Mouse (Mus musculus) bone marrow macrophage, adult 2 months (primary cell): ENCODE measurements around the gene Il2ra. TPM values are rescaled to one million over a fixed set of nuclear protein-coding genes. Genes with fewer than 3 reads are reported as not detected.

Experiments
- H3K27ac ChIP-seq: 2 replicates; pipeline ENCODE4 v1.5.1; 2012; ENCODE audit warnings: low read depth, low read length; ENCODE audit not compliant: insufficient read depth
- H3K4me1 ChIP-seq: 2 replicates; pipeline ENCODE4 v1.6.1; 2012; ENCODE audit warnings: low read length; ENCODE audit not compliant: control insufficient read depth, insufficient read depth
- H3K4me3 ChIP-seq: 2 replicates; pipeline ENCODE4 v1.5.1; 2012; ENCODE audit warnings: mild to moderate bottlenecking, low read length, moderate library complexity; ENCODE audit not compliant: insufficient read depth
- CTCF ChIP-seq: IDR thresholded peaks from 2 replicates; pipeline ENCODE4 v1.5.1; 2012; ENCODE audit warnings: low read depth, mild to moderate bottlenecking, low read length, moderate library complexity
- POLR2A ChIP-seq: IDR thresholded peaks from 2 replicates; pipeline ENCODE4 v1.6.1; 2012; ENCODE audit warnings: mild to moderate bottlenecking, low read depth, low read length, borderline replicate concordance
- polyA plus RNA-seq: library from polyadenylated mRNA; stranded (reverse); fragments of >200 nt; gene quantifications from 2 replicates; pipeline ENCODE4 v1.2.4, GENCODE M21; 2012; ENCODE audit not compliant: missing spikeins, insufficient read depth, insufficient read length

Il2ra gene
- polyA plus RNA-seq, 1 experiment = not detected

- Histone ChIP-seq H3K4me1 (peaks cover 33% of the 10 kb centered on the region), H3K4me3 (no peak overlapping the region), H3K27ac (no peak overlapping the region)
- no peak for TF ChIP-seq POLR2A
- TF ChIP-seq CTCF = no peak
Observed at GRCm38 (mm10) chr2:11712483-11712990, 69.9 kb downstream of the Il2ra start.

GRCm38 (mm10) chr2:11713021-11713420 lies 70.4 kb downstream of the Il2ra start:
- Histone ChIP-seq H3K4me1 (peaks cover 29% of the 10 kb centered on the region), H3K4me3 (no peak overlapping the region), H3K27ac (no peak overlapping the region)
- TF ChIP-seq POLR2A = no peak
- no peak for TF ChIP-seq CTCF

GRCm38 (mm10) chr2:11714535-11714934 lies 71.9 kb downstream of the Il2ra start:
- TF ChIP-seq POLR2A (no peak), CTCF (no peak)
- peaks cover 21% of the 10 kb centered on the region for H3K4me1 ChIP-seq
- no peak overlapping the region for H3K27ac ChIP-seq
- no peak overlapping the region for H3K4me3 ChIP-seq

- no peak for TF ChIP-seq CTCF
- TF ChIP-seq POLR2A = no peak
- Histone ChIP-seq H3K27ac (no peak overlapping the region), H3K4me3 (no peak overlapping the region), H3K4me1 (peaks cover 11% of the 10 kb centered on the region)
Observed at GRCm38 (mm10) chr2:11718573-11718972, 76.0 kb downstream of the Il2ra start.

GRCm38 (mm10) chr2:11722564-11722963 lies 80.0 kb downstream of the Il2ra start:
- Histone ChIP-seq H3K27ac (no peak overlapping the region), H3K4me3 (no peak overlapping the region), H3K4me1 (no peaks in the 10 kb centered on the region)
- TF ChIP-seq CTCF = no peak
- TF ChIP-seq POLR2A = no peak

- TF ChIP-seq POLR2A (no peak), CTCF (no peak)
- Histone ChIP-seq H3K4me1 (no peaks in the 10 kb centered on the region), H3K27ac (no peak overlapping the region), H3K4me3 (no peak overlapping the region)
Observed at GRCm38 (mm10) chr2:11727574-11727973, 85.0 kb downstream of the Il2ra start.

GRCm38 (mm10) chr2:11729091-11729490 lies 86.5 kb downstream of the Il2ra start:
- Histone ChIP-seq H3K4me1 (no peaks in the 10 kb centered on the region), H3K27ac (no peak overlapping the region), H3K4me3 (no peak overlapping the region)
- TF ChIP-seq CTCF (no peak), POLR2A (no peak)

- TF ChIP-seq POLR2A = no peak
- no peak for TF ChIP-seq CTCF
- no peak overlapping the region for H3K27ac ChIP-seq
- H3K4me3 ChIP-seq = no peak overlapping the region
- H3K4me1 ChIP-seq = no peaks in the 10 kb centered on the region
Observed at GRCm38 (mm10) chr2:11732978-11733377, 90.4 kb downstream of the Il2ra start.

- Histone ChIP-seq H3K4me3 (no peak overlapping the region), H3K27ac (no peak overlapping the region), H3K4me1 (peaks cover 17% of the 10 kb centered on the region)
- TF ChIP-seq POLR2A = no peak
- no peak for TF ChIP-seq CTCF
Observed at GRCm38 (mm10) chr2:11735853-11736252, 93.2 kb downstream of the Il2ra start.

- TF ChIP-seq POLR2A (no peak), CTCF (no peak)
- Histone ChIP-seq H3K4me3 (no peak overlapping the region), H3K27ac (no peak overlapping the region), H3K4me1 (peaks cover 17% of the 10 kb centered on the region)
Observed at GRCm38 (mm10) chr2:11738794-11739193, 96.2 kb downstream of the Il2ra start.

GRCm38 (mm10) chr2:11739516-11740051 lies 97.0 kb downstream of the Il2ra start:
- peak overlapping the region; percentile 77 for H3K27ac ChIP-seq
- TF ChIP-seq CTCF (no peak), POLR2A (no peak)
- no peak overlapping the region for H3K4me3 ChIP-seq
- peaks cover 17% of the 10 kb centered on the region for H3K4me1 ChIP-seq

Other genes starting within 250 kb of the Il2ra start
- gene Pfkfb3, start 88.7 kb upstream of the Il2ra start, polyA plus RNA-seq = 39.6 and 41.8 TPM in 2 replicates
- 88.8 and 93.0 TPM in 2 replicates for gene Rbm17, start 38.7 kb upstream of the Il2ra start, polyA plus RNA-seq
- gene Gm17490, start 16.5 kb upstream of the Il2ra start, polyA plus RNA-seq = not detected in 2 replicates
- 9.1 and 10.7 TPM in 2 replicates for gene Il15ra, start 62.5 kb downstream of the Il2ra start, polyA plus RNA-seq
- 86.6 and 96.2 TPM in 2 replicates for gene Fbh1, start 134.8 kb downstream of the Il2ra start, polyA plus RNA-seq
- gene Ankrd16, start 135.1 kb downstream of the Il2ra start, polyA plus RNA-seq = 43.0 and 47.9 TPM in 2 replicates